Mouse (Mus musculus) small intestine, adult 2 months (tissue): Measurements from ENCODE around the gene Dab2. TPM values are rescaled to one million over a fixed set of nuclear protein-coding genes. Genes with fewer than 3 reads are reported as not detected.

Source experiments
- H3K27ac ChIP-seq: fragments of 200-500 bp; 2 replicates; pipeline ENCODE4 v1.5.1; 2012; ENCODE audit warnings: low read depth, low read length, control low read depth, inconsistent platforms; ENCODE audit not compliant: insufficient read depth
- H3K27me3 ChIP-seq: fragments of 200-500 bp; 2 replicates; pipeline ENCODE4 v1.6.1; 2012; ENCODE audit warnings: mild to moderate bottlenecking, moderate library complexity, low read length, inconsistent platforms; ENCODE audit not compliant: control insufficient read depth, insufficient read depth
- H3K36me3 ChIP-seq: fragments of 200-500 bp; 2 replicates; pipeline ENCODE4 v1.6.1; 2012; ENCODE audit warnings: mild to moderate bottlenecking, low read length, control low read depth, inconsistent platforms; ENCODE audit not compliant: control insufficient read depth, insufficient read depth
- H3K4me1 ChIP-seq: fragments of 200-500 bp; 2 replicates; pipeline ENCODE4 v1.6.1; 2012; ENCODE audit warnings: low read length, inconsistent platforms, mixed read lengths; ENCODE audit not compliant: control insufficient read depth, insufficient read depth, insufficient read length
- H3K4me3 ChIP-seq: fragments of 200-500 bp; 2 replicates; pipeline ENCODE4 v1.5.1; 2012; ENCODE audit warnings: low read depth, mild to moderate bottlenecking, control low read depth, inconsistent platforms, low read length, moderate library complexity
- CTCF ChIP-seq: fragments of 200-500 bp; IDR thresholded peaks from 2 replicates; pipeline ENCODE4 v1.5.1; 2012; ENCODE audit warnings: low read depth, mild to moderate bottlenecking, control low read depth, inconsistent platforms, low read length, moderate library complexity, mixed read lengths; ENCODE audit not compliant: insufficient replicate concordance, insufficient read length; ENCODE audit errors: extremely low read depth
- POLR2A ChIP-seq: fragments of 200-500 bp; IDR thresholded peaks from 2 replicates; pipeline ENCODE4 v1.6.1; 2012; ENCODE audit warnings: low read depth, mild to moderate bottlenecking, control low read depth, inconsistent platforms, low read length, moderate library complexity
- WGBS: fragments of 180-500 bp; shearing (Covaris S2); methylation state at CpG from one replicate; pipeline ENCODE4 v1.1.7; 2018; 5-methylcytosine and 5-hydroxymethylcytosine counted together
- polyA plus RNA-seq: library from polyadenylated mRNA; depleted of rRNA; stranded (reverse); fragments of >200 nt; gene quantifications from 2 replicates; pipeline ENCODE4 v1.2.3, GENCODE M21; 2012; rRNA removed

Gene Dab2
- polyA plus RNA-seq, 1 experiment, result 4.0 TPM

GRCm38 (mm10) chr15:6463361-6463923, 163.9 kb downstream of the Dab2 start:
- Histone ChIP-seq H3K36me3 (no peaks in the 10 kb centered on the region), H3K4me3 (no peak overlapping the region), H3K27me3 (no peaks in the 10 kb centered on the region), H3K4me1 (no peaks in the 10 kb centered on the region), H3K27ac (no peak overlapping the region)
- WGBS, result 87% methylated on average over 3 of the region's 3 CpGs
- no peak for TF ChIP-seq CTCF
- no peak for TF ChIP-seq POLR2A

- no peak for TF ChIP-seq CTCF
- Histone ChIP-seq H3K36me3 (no peaks in the 10 kb centered on the region), H3K27me3 (no peaks in the 10 kb centered on the region), H3K4me1 (no peaks in the 10 kb centered on the region), H3K27ac (no peak overlapping the region), H3K4me3 (no peak overlapping the region)
- WGBS, result 86% methylated on average over 10 of the region's 10 CpGs
These were observed 167.4 kb downstream of the Dab2 start for GRCm38 (mm10) chr15:6466995-6467394.

GRCm38 (mm10) chr15:6468845-6469244, 169.3 kb downstream of the Dab2 start:
- Histone ChIP-seq H3K4me1 (no peaks in the 10 kb centered on the region), H3K27me3 (no peaks in the 10 kb centered on the region), H3K4me3 (no peak overlapping the region), H3K36me3 (no peaks in the 10 kb centered on the region), H3K27ac (no peak overlapping the region)
- WGBS, result 90% methylated on average over 1 of the region's 1 CpGs
- TF ChIP-seq CTCF (no peak), POLR2A (no peak)

- Histone ChIP-seq H3K27me3 (no peaks in the 10 kb centered on the region), H3K36me3 (no peaks in the 10 kb centered on the region), H3K4me3 (no peak overlapping the region), H3K27ac (no peak overlapping the region), H3K4me1 (no peaks in the 10 kb centered on the region)
- TF ChIP-seq POLR2A (no peak), CTCF (no peak)
- 84% methylated on average over 3 of the region's 3 CpGs for WGBS
These were observed 169.8 kb downstream of the Dab2 start for GRCm38 (mm10) chr15:6469384-6469783.

- no peaks in the 10 kb centered on the region for H3K27me3 ChIP-seq
- no peak for TF ChIP-seq POLR2A
- no peak for TF ChIP-seq CTCF
- H3K27ac ChIP-seq, result no peak overlapping the region
- 61% methylated on average over 3 of the region's 3 CpGs for WGBS
- H3K4me1 ChIP-seq, result no peaks in the 10 kb centered on the region
- no peaks in the 10 kb centered on the region for H3K36me3 ChIP-seq
- H3K4me3 ChIP-seq, result no peak overlapping the region
These were observed 184.0 kb downstream of the Dab2 start for GRCm38 (mm10) chr15:6483561-6483960.

Other genes starting within 250 kb of the Dab2 start
- not detected in 2 replicates for gene C9, start 145.5 kb downstream of the Dab2 start, polyA plus RNA-seq
- 67.5 and 97.3 TPM in 2 replicates for gene Fyb, start 223.1 kb downstream of the Dab2 start, polyA plus RNA-seq